Mouse (Mus musculus) forebrain, embryonic 12.5 days (tissue): ENCODE measurements around the gene Gtpbp1. TPM values are rescaled to one million over a fixed set of nuclear protein-coding genes. Genes with fewer than 3 reads are reported as not detected.
"Not testable (repeated sequence)": the region's sequence is repeated elsewhere in the genome, so short reads cannot be mapped to it uniquely, and the experiment has no call there.

ENCODE experiments used
- ATAC-seq: fragments of 200-750 bp; cut with Nextera tagmentation; 2 replicates; pipeline ENCODE4 v1.8.0; 2017; ENCODE audit warnings: moderate TSS enrichment; ENCODE audit not compliant: low FRiP score
- H3K27ac ChIP-seq: fragments of 300-500 bp; sonication (generic); 2 replicates; pipeline ENCODE4 v1.5.1; 2016; ENCODE audit warnings: mild to moderate bottlenecking
- H3K27me3 ChIP-seq: fragments of 300-500 bp; sonication (generic); 2 replicates; pipeline ENCODE4 v1.6.1; 2016; ENCODE audit warnings: mild to moderate bottlenecking
- H3K36me3 ChIP-seq: fragments of 300-500 bp; sonication (generic); replicated peaks from 2 replicates; pipeline ENCODE4 v1.6.1; 2016; ENCODE audit warnings: mild to moderate bottlenecking
- H3K4me1 ChIP-seq: fragments of 300-500 bp; sonication (generic); 2 replicates; pipeline ENCODE4 v1.6.1; 2016
- H3K4me2 ChIP-seq: fragments of 300-500 bp; sonication (generic); 2 replicates; pipeline ENCODE4 v1.6.1; 2016; ENCODE audit warnings: mild to moderate bottlenecking, moderate library complexity
- H3K4me3 ChIP-seq: fragments of 300-500 bp; sonication (generic); replicated peaks from 2 replicates; pipeline ENCODE4 v1.5.1; 2016; ENCODE audit warnings: mild to moderate bottlenecking
- H3K9ac ChIP-seq: fragments of 300-500 bp; sonication (generic); 2 replicates; pipeline ENCODE4 v1.6.1; 2016; ENCODE audit warnings: mild to moderate bottlenecking
- H3K9me3 ChIP-seq: fragments of 300-500 bp; sonication (generic); 2 replicates; pipeline ENCODE4 v1.6.1; 2016
- WGBS: fragments of 180-500 bp; shearing (Covaris S2); methylation state at CpG from one replicate; pipeline ENCODE4 v1.1.7; 2016; 5-methylcytosine and 5-hydroxymethylcytosine counted together
- polyA plus RNA-seq: library from polyadenylated mRNA; unstranded; fragments of >200 nt; fragmentation: Nextera tagmentation; extraction: Ambion mirVana; gene quantifications from 2 replicates; pipeline ENCODE4 v1.2.1, GENCODE M21; 2016

Gtpbp1 gene
- polyA plus RNA-seq, 1 experiment from 2014 or later: 55.7 TPM

- H3K4me2 ChIP-seq: no peak overlapping the region
- WGBS: 78% methylated on average over 10 of the region's 10 CpGs
- peaks cover 44% of the 10 kb centered on the region for H3K36me3 ChIP-seq
- no peaks in the 10 kb centered on the region for H3K9me3 ChIP-seq
- no peak overlapping the region for H3K9ac ChIP-seq
- no peak overlapping the region for H3K4me3 ChIP-seq
- no peaks in the 10 kb centered on the region for H3K27me3 ChIP-seq
- H3K27ac ChIP-seq: no peak overlapping the region
- H3K4me1 ChIP-seq: peaks cover 6% of the 10 kb centered on the region
- ATAC-seq: no peak
Observed at GRCm38 (mm10) chr15:79669195-79669594, 21.4 kb upstream of the Gtpbp1 start.

GRCm38 (mm10) chr15:79670249-79670971 lies 20.2 kb upstream of the Gtpbp1 start, which contains the start of gene Tomm22:
Tomm22 (plus strand) TSS chr15:79670861.
- Histone ChIP-seq H3K4me1 (peaks cover 6% of the 10 kb centered on the region), H3K9me3 (no peaks in the 10 kb centered on the region), H3K27me3 (no peaks in the 10 kb centered on the region), H3K4me2 (peak within 1 kb of the TSS; percentile 90), H3K36me3 (peaks cover 56% of the 10 kb centered on the region), H3K4me3 (peak within 1 kb of the TSS; percentile 94), H3K27ac (0 out of 2 replicates have a peak within 1 kb of the TSS, but pooled peaks have one; percentile 36), H3K9ac (peak within 1 kb of the TSS; percentile 87)
- ATAC-seq: peak; percentile 97
- WGBS: 19% methylated on average over 32 of the region's 33 CpGs

GRCm38 (mm10) chr15:79670972-79671299 lies 19.7 kb upstream of the Gtpbp1 start:
- under 1% methylated on average over 37 of the region's 37 CpGs for WGBS
- Histone ChIP-seq H3K9me3 (no peaks in the 10 kb centered on the region), H3K27me3 (no peaks in the 10 kb centered on the region), H3K4me3 (peak overlapping the region; percentile 94), H3K36me3 (peaks cover 56% of the 10 kb centered on the region), H3K4me2 (peak overlapping the region; percentile 90), H3K9ac (peak overlapping the region; percentile 87), H3K27ac (0 out of 2 replicates have a peak overlapping the region, but pooled peaks have one; percentile 36), H3K4me1 (peaks cover 6% of the 10 kb centered on the region)
- peak; percentile 73; the same call in 1 of the 2 replicates for ATAC-seq

GRCm38 (mm10) chr15:79671828-79672348 lies 18.8 kb upstream of the Gtpbp1 start:
- not testable (repeated sequence) for H3K4me1 ChIP-seq, H3K9me3 ChIP-seq, H3K9ac ChIP-seq, H3K27ac ChIP-seq, ATAC-seq, H3K27me3 ChIP-seq
- Histone ChIP-seq H3K4me3 (peak overlapping the region; percentile 94), H3K4me2 (peak overlapping the region; percentile 90), H3K36me3 (peaks cover 58% of the 10 kb centered on the region)
- WGBS: 86% methylated on average over 11 of the region's 11 CpGs

- Histone ChIP-seq H3K27me3 (no peaks in the 10 kb centered on the region), H3K4me2 (no peak overlapping the region), H3K36me3 (peaks cover 50% of the 10 kb centered on the region), H3K9ac (no peak overlapping the region), H3K27ac (no peak overlapping the region), H3K4me3 (no peak overlapping the region), H3K4me1 (peaks cover 7% of the 10 kb centered on the region), H3K9me3 (no peaks in the 10 kb centered on the region)
- ATAC-seq: no peak
- WGBS: 90% methylated on average over 2 of the region's 2 CpGs
Observed at GRCm38 (mm10) chr15:79677936-79678335, 12.7 kb upstream of the Gtpbp1 start.

- no peaks in the 10 kb centered on the region for H3K9me3 ChIP-seq
- H3K36me3 ChIP-seq: peaks cover 10% of the 10 kb centered on the region
- H3K4me3 ChIP-seq: no peak overlapping the region
- 93% methylated on average over 4 of the region's 4 CpGs for WGBS
- H3K27ac ChIP-seq: no peak overlapping the region
- peaks cover 45% of the 10 kb centered on the region for H3K4me1 ChIP-seq
- no peak overlapping the region for H3K4me2 ChIP-seq
- no peak for ATAC-seq
- no peaks in the 10 kb centered on the region for H3K27me3 ChIP-seq
- H3K9ac ChIP-seq: no peak overlapping the region
Observed at GRCm38 (mm10) chr15:79681973-79682372, 8.7 kb upstream of the Gtpbp1 start.

GRCm38 (mm10) chr15:79683146-79683545 lies 7.5 kb upstream of the Gtpbp1 start:
- Histone ChIP-seq H3K27ac (no peak overlapping the region), H3K9ac (no peak overlapping the region), H3K27me3 (no peaks in the 10 kb centered on the region), H3K36me3 (no peaks in the 10 kb centered on the region), H3K4me1 (peaks cover 46% of the 10 kb centered on the region), H3K4me2 (no peak overlapping the region), H3K9me3 (no peaks in the 10 kb centered on the region), H3K4me3 (no peak overlapping the region)
- WGBS: 91% methylated on average over 6 of the region's 6 CpGs
- no peak for ATAC-seq

- peaks cover 51% of the 10 kb centered on the region for H3K4me1 ChIP-seq
- H3K9me3 ChIP-seq: no peaks in the 10 kb centered on the region
- no peak overlapping the region for H3K9ac ChIP-seq
- ATAC-seq: no peak
- WGBS: 80% methylated on average over 19 of the region's 19 CpGs
- no peaks in the 10 kb centered on the region for H3K36me3 ChIP-seq
- no peak overlapping the region for H3K27ac ChIP-seq
- peak overlapping the region; percentile 63 for H3K4me2 ChIP-seq
- H3K27me3 ChIP-seq: no peaks in the 10 kb centered on the region
- no peak overlapping the region for H3K4me3 ChIP-seq
Observed at GRCm38 (mm10) chr15:79683707-79684465, 6.8 kb upstream of the Gtpbp1 start.

- no peak for ATAC-seq
- no peak overlapping the region for H3K9ac ChIP-seq
- no peak overlapping the region for H3K27ac ChIP-seq
- peaks cover 54% of the 10 kb centered on the region for H3K4me1 ChIP-seq
- 81% methylated on average over 6 of the region's 6 CpGs for WGBS
- peak overlapping the region; percentile 63 for H3K4me2 ChIP-seq
- no peaks in the 10 kb centered on the region for H3K27me3 ChIP-seq
- H3K4me3 ChIP-seq: peak overlapping the region; percentile 77; the same call in 1 of the 2 replicates
- no peaks in the 10 kb centered on the region for H3K9me3 ChIP-seq
- no peaks in the 10 kb centered on the region for H3K36me3 ChIP-seq
Observed at GRCm38 (mm10) chr15:79684616-79685015, 6.0 kb upstream of the Gtpbp1 start.

- no peaks in the 10 kb centered on the region for H3K36me3 ChIP-seq
- H3K4me2 ChIP-seq: peak overlapping the region; percentile 63
- no peak for ATAC-seq
- peaks cover 59% of the 10 kb centered on the region for H3K4me1 ChIP-seq
- no peaks in the 10 kb centered on the region for H3K27me3 ChIP-seq
- peak overlapping the region; percentile 89 for H3K9ac ChIP-seq
- no peaks in the 10 kb centered on the region for H3K9me3 ChIP-seq
- H3K27ac ChIP-seq: no peak overlapping the region
- H3K4me3 ChIP-seq: peak overlapping the region; percentile 77
- WGBS: 54% methylated on average over 6 of the region's 6 CpGs
Observed at GRCm38 (mm10) chr15:79685141-79685641, 5.5 kb upstream of the Gtpbp1 start.

GRCm38 (mm10) chr15:79686046-79686869 lies 4.4 kb upstream of the Gtpbp1 start:
- Histone ChIP-seq H3K4me1 (peaks cover 60% of the 10 kb centered on the region), H3K27ac (no peak overlapping the region), H3K4me2 (peak overlapping the region; percentile 63), H3K9ac (peak overlapping the region; percentile 89), H3K9me3 (no peaks in the 10 kb centered on the region), H3K4me3 (peak overlapping the region; percentile 77), H3K36me3 (no peaks in the 10 kb centered on the region), H3K27me3 (no peaks in the 10 kb centered on the region)
- WGBS: 20% methylated on average over 15 of the region's 15 CpGs
- no peak for ATAC-seq
